Mouse (Mus musculus) cerebellum, adult (tissue): ENCODE results near the gene Arfgap2.
A peak's percentile ranks its signal among the peaks of the same experiment; 100 is the strongest.

Experiments
- ATAC-seq: cut with Nextera tagmentation; 2 replicates; pipeline ENCODE4 v1.9.2; 2017; ENCODE audit warnings: mild to moderate bottlenecking, moderate library complexity, mixed read lengths; ENCODE audit not compliant: insufficient number of reproducible peaks, low FRiP score, low TSS enrichment

Gene Arfgap2

DNA sequence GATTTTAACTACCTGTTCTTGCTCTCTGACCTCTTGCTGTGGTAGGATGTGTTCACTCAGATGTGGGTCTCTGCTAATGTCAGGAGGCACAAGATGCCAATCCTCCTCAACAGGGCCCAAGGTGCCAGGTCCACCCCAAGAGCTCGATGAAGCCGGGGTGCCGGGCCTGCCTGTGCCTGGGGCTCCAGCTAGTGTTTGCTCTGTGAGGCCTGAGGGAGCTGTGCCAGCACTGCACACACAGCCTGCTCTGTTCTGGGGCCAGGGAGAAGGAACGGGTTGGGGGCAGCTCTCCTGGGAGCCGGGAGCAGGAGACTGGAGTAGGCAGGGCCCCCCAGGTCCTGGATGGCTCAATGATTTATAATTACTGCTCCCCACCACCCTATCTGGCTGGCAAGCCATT lies 6.7 kb upstream of the Arfgap2 start:
- no peak for ATAC-seq

GRCm38 (mm10) chr2:91258830-91259229 lies 5.9 kb upstream of the Arfgap2 start:
- no peak for ATAC-seq

DNA sequence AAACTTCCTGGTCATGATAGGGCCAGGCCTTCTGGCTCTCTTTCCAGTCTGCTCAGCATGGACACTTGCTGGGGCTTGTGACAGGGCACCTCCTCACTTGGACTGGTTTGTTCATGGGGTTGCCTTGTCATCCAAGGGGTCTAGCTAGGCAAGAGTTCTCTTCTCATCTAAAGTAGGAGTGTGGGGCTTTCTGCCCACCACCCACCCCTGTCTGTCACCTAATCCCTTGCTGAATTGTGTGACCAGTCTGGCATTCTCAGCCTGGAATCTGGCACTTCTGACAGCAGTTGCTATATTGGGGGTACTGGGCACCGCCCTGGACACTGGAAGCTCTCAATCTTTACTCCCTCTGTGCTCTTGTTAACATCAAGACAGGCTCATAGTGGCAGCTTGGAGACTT lies 5.3 kb upstream of the Arfgap2 start:
- ATAC-seq = no peak

DNA sequence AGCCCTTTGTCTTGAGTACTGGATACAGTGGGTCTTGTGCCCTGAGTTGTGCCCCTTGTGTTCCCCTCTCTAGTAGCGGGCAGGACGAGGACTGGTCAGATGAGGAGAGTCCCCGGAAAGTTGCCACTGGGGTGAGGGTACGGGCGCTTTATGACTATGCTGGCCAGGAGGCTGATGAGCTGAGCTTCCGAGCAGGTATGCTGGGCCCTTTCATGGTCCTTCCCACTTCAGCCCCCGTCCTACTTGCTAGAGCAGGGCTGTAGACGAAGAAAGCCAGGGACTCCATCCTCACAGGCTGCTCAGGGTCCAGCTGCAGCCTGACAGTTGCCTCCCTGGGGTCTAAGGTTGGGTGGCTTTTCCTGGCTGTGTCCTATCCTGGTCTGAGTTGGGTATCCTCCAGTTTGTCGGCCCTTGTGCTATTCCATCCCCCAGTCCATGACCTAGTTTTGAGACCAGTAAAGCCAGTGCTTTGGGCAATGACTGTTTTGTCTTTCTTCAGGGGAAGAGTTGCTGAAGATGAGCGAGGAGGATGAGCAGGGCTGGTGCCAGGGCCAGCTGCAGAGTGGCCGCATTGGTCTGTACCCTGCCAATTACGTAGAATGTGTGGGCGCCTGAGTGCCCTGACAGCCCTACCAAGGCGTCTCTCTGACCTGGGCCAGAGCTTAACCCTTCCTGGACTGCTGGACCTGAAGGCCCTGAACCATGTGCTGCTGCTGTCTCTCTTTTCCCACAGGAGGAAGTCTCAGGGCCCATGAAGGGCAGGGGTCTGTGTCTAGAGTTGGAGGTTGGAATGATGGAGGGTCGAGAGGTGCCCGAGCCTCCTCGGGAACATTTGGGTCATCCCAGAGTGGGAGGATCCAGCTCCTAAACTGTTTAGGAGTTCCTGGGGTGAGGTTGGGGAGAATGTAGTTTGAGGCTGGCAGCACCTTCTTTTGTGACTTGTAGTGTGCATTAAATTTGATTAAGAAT lies 798 bp upstream of the Arfgap2 start:
- no peak for ATAC-seq

GRCm38 (mm10) chr2:91268042-91268441 lies 3.3 kb downstream of the Arfgap2 start:
- no peak for ATAC-seq

DNA sequence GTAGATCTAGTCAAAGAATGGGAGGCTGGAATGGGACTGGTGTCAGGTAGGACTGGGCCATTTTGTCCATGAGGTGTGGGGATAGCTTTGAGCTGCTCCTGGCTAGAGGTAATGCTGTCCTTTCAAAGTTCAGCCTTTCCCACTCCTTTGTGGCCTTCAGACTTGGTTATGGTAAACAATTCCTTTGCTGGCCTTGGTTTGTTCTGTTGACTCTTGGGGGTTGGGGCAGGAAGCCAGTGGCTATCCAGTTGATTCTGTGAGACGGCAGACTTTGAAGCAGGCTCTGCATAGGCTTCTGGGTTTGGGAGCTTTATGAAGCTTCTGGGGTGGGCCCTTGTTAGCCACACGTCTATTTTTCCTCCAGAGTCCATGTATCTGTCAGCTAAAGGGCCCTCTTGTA lies 3.9 kb downstream of the Arfgap2 start:
- ATAC-seq = no peak

DNA sequence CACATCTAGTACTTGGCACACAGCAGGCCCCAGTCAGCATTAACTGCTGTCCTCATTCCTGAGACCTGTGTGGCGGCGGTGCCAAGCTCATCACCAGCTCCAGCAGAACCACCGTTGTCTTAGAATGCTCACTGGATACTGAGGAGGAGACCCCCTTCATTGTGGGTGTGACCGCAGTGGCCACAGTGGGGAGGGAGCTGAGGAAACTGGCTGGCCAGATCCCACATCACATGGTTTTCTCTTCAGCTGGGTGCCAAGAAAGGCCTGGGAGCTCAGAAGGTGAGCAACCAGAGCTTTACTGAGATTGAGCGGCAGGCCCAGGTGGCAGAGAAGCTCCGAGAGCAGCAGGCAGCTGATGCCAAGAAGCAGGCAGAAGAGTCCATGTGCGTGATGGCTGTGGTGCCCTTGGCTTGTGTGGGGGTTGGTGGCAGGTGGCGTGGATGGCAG lies 4.9 kb downstream of the Arfgap2 start:
- ATAC-seq = 0 out of 2 replicates have a peak, but pooled peaks have one; percentile 42

DNA sequence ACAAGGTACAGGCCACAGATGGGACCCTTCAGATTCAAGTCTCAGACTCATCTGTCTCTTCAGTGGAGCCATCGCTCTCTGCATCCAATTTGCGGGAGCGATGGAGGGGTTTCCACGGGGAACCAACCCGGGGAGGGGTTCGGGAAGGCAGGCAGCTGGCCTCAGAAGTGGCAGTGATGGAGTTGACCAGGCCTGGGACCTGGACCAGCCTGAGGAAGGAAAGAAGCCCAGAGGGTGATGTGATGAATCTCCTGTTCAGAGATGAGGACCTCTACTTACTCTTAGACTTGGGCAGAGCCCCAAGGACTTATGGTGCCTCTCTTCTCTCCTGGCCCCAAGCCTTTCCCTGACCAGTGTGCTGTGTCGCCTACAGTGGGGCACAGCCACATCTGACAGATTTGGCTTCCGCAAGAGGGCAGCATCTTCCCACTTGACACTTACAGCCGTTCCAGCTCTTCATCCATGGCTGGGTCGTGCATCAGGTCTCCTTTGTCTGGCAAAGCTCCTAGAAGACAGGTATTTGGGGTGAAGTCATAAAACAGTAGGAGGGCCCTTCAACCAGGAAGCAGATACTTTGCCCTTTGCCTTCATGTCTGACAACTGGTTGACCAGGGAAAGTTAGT lies 14.1 kb downstream of the Arfgap2 start:
- 0 out of 2 replicates have a peak, but pooled peaks have one; percentile 49 for ATAC-seq

DNA sequence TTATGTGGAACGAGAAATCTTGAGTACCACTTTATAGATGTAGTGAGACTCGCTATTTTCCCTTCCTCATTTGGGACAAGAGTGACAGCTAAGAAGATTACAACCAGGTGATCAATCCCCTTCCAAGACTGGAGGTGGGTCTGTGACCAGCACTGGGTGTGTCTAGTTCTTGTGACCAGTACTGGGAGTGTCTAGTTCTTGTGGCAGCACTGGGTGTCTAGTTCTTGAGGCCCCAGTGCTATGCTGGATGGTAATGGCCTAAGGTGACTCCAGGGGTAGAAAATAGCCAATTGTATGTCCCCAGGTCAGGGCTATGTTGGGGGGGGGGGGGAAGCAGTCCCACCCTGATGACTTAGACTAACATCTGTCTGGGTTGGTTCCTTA lies 14.6 kb downstream of the Arfgap2 start:
- no peak for ATAC-seq

- ATAC-seq = no peak
Observed at GRCm38 (mm10) chr2:91281366-91281765, 16.6 kb downstream of the Arfgap2 start.

DNA sequence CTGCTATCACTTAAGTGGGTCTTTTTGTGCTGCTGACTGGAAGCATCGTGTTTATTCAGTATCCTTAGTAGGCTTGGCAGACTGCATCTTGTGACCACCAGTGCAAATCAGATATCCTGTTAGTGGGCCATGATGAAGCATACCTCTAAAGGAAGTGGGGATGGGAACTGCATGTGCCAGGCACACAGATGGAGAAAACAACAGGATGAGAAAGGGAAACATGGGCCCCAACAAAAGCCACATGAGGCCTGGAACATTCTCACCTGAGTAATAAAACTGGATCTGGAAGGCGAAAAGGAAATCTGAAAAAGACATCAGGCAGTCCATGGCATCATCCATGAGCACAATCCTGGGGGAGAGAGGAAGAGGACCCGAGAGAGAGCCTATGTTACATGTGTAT lies 19.2 kb downstream of the Arfgap2 start:
- no peak for ATAC-seq

- ATAC-seq = peak; percentile 59; the same call in 1 of the 2 replicates
Observed at GRCm38 (mm10) chr2:91284375-91285199, 19.8 kb downstream of the Arfgap2 start.

DNA sequence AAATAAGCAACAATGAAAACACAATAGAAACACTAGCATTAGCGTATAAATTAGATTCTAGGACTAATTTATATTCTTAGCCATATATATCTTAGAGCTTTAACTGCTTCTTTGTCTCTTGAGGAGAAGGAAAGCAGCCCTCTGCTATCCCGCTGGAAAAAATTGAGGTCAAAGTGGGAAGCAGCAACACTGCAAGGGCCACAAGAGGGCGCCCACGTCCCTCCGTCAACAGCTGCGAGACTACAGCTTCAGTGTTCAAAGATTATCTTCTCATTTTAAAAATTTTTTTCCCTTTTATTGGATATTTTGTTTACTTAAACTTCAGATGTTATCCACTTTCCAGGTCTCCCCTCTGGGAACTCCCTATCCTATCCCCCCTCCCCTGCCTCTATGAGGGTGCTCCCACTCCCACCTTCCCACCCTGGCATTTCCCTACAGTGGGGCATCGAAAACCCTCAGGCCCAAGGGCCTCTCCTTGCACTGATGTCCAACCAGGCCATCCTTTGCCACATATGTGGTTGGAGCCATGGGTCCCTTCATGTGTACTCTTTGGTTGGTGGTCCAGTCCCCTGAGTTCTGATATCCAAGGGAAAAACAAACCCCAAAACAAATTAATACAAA lies 21.2 kb downstream of the Arfgap2 start:
- ATAC-seq = no peak

- ATAC-seq = no peak
Observed at GRCm38 (mm10) chr2:91287563-91287962, 22.8 kb downstream of the Arfgap2 start.

GRCm38 (mm10) chr2:91291197-91292007 lies 26.6 kb downstream of the Arfgap2 start:
- ATAC-seq = no peak

GRCm38 (mm10) chr2:91294226-91294625 lies 29.5 kb downstream of the Arfgap2 start:
- no peak for ATAC-seq

DNA sequence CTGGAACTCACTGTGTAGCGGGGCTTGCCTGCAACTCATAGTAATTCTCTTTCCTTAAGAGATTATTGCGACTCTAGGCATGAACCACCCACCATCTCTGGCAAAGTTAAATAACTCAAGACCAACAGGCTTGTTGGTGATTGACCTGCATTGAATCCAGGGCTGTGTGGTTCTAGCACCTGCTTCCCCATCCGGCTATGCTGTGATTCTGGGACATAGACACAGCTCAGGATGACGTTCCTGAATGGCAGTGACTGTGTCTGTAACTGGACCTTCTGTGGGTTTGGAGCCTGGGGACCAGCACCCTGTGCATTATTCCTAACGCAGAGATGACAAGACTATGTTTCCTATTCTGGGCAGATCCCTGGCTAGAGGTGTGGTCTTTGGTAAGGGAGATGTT lies 31.1 kb downstream of the Arfgap2 start:
- ATAC-seq = no peak

GRCm38 (mm10) chr2:91299156-91299555 lies 34.4 kb downstream of the Arfgap2 start:
- ATAC-seq = no peak

DNA sequence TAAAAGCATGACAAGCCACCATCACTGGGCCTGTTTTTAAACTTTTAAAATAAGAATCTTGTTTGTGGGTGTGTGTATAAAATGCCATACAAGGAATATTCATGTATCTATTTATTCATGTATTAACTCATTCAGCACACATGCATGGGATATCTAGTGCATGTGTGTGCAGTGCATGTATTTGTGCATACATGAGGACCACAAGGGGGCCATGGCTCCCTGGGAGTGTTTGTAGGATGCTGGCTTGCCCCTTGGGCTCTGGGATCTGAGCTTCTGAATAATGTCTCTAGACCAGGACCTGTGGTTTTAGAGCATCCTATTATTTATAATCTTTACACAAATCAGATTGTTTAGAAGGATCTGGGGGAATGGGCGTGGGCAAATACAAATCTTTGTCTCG lies 36.0 kb downstream of the Arfgap2 start:
- no peak for ATAC-seq
